Comparison of ENCODE assay signal across 25 mouse cellular contexts in genomic region chr4:154667767-154668166, GRCm38 (mm10). TPM values are rescaled to one million over a fixed set of nuclear protein-coding genes. Genes with fewer than 3 reads are reported as not detected.
"Had no signal": no experiment of that assay in that cellular context is flagged by ENCODE, and none has a peak within 500 bp of the region (broad histone marks: within the 10 kb centered on the region; RNA-seq: fewer than 3 reads in every experiment).

Gene Actrt2 (minus strand): TSS chr4:154667867.

- H3K36me3 ChIP-seq: neural tube, embryonic 12.5 days; neural tube, embryonic 13.5 days; neural tube, embryonic 15.5 days; stomach, embryonic 15.5 days had no signal

- H3K9ac ChIP-seq: neural tube, embryonic 12.5 days; neural tube, embryonic 13.5 days; neural tube, embryonic 15.5 days; stomach, embryonic 15.5 days had no signal

- H3K27ac ChIP-seq: neural tube, embryonic 12.5 days; neural tube, embryonic 13.5 days; neural tube, embryonic 15.5 days; stomach, embryonic 15.5 days; stomach, postnatal 0 days had no signal

- H3K27me3 ChIP-seq: stomach, embryonic 15.5 days had no signal

- H3K9me3 ChIP-seq: neural tube, embryonic 12.5 days; neural tube, embryonic 13.5 days; neural tube, embryonic 15.5 days; stomach, embryonic 15.5 days had no signal

- H3K4me2 ChIP-seq: neural tube, embryonic 12.5 days; neural tube, embryonic 13.5 days; neural tube, embryonic 15.5 days; stomach, embryonic 15.5 days had no signal

- H3K4me1 ChIP-seq: neural tube, embryonic 12.5 days; stomach, embryonic 15.5 days had no signal

- H3K4me3 ChIP-seq: neural tube, embryonic 12.5 days; neural tube, embryonic 13.5 days; neural tube, embryonic 15.5 days; stomach, embryonic 15.5 days had no signal

- DNase-seq: retina, postnatal 1 day; right cerebral cortex, adult 18-20 months; right cerebral cortex, postnatal 14 days; right cerebral cortex, postnatal 25 days; right cerebral cortex, postnatal 4 days; spleen, adult 18-20 months; thymus, adult 18-20 months; thymus, adult 2 months; thymus, postnatal 14 days; thymus, postnatal 36 days; thymus, postnatal 4 days had no signal

RNA-seq across cellular contexts. Expression of gene Actrt2, which starts in this region (rescaled TPM):
- total RNA-seq: neutrophil, adult 5-6 weeks had no signal
- polyA plus RNA-seq: neural tube, embryonic 11.5 days; neural tube, embryonic 12.5 days; neural tube, embryonic 13.5 days; neural tube, embryonic 14.5 days; neural tube, embryonic 15.5 days; small intestine, adult 2 months; spleen, adult 2 months; stomach, embryonic 14.5 days; stomach, embryonic 15.5 days; stomach, embryonic 16.5 days; stomach, postnatal 0 days; thymus, postnatal 0 days; urinary bladder, adult 2 months had no signal
